Mouse (Mus musculus) layer of hippocampus, adult 2 months (tissue): Measurements from ENCODE around the gene Il1rapl2. TPM values are rescaled to one million over a fixed set of nuclear protein-coding genes. Genes with fewer than 3 reads are reported as not detected.
"Not testable (repeated sequence)": the region's sequence is repeated elsewhere in the genome, so short reads cannot be mapped to it uniquely, and the experiment has no call there.

Experiments
- DNase-seq, 2 experiments: peaks; one replicate each; pipeline ENCODE4 v3.0.0; 2022; ENCODE audit warnings: low spot score in 2 of 2
- H3K27ac ChIP-seq: fragments of 200-600 bp; 2 replicates; pipeline ENCODE4 v1.8.1; 2022
- H3K4me3 ChIP-seq: fragments of 200-600 bp; 2 replicates; pipeline ENCODE4 v1.8.1; 2022; ENCODE audit warnings: mild to moderate bottlenecking
- CTCF ChIP-seq: fragments of 200-600 bp; conservative IDR thresholded peaks from 2 replicates; pipeline ENCODE4 v1.8.1; 2022; ENCODE audit warnings: antibody characterized with exemption, mild to moderate bottlenecking, moderate library complexity
- total RNA-seq, 2 experiments: library from RNA; stranded (reverse); gene quantifications; 2 replicates each; pipeline ENCODE4 v1.2.3; 2021

Il1rapl2 gene
- total RNA-seq, 2 experiments from 2014 or later, result 2.5 to 2.7 TPM

DNA sequence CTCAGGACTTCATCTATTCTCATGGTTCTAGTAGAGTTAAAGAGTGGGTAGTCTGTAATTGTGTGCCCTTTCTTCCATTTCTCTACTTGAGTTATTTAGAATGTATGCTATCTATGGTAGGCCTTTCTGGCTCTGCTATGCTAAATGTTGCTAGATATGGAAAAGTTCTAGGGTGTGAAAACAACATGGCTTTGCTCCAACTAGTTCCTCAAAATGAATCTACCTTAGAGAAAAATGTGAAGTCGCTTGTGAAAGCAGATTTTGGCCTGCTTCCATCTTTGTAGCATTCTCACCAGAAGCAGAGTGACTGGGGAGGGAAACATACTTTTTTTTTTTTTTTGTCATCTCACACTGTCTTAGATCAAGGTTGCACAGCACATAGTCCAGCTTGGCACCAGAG lies 241.7 kb downstream of the Il1rapl2 start:
- no peak for DNase-seq
- Histone ChIP-seq H3K27ac (no peak overlapping the region), H3K4me3 (no peak overlapping the region)
- TF ChIP-seq CTCF, result no peak

DNA sequence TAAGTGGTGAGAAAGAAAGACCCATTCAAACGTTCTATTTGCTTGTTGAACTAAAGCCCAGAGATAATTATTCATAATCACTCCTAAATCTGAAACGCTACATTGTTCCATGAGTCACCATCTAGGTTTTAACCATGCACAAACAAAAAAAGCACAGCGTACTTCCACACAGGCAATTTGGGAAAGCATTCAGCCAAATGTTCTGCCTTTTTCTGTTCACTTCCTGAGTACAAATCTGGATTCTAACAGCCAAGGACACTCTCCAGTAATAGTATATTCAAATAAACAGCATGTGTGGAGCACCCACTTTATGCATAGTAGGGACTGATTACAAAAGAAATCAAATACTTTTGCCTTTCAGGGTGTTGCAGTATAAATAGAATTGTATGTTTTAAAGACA lies 278.5 kb downstream of the Il1rapl2 start:
- H3K27ac ChIP-seq, result peak overlapping the region; percentile 53; the same call in 1 of the 2 replicates
- H3K4me3 ChIP-seq, result no peak overlapping the region
- no peak for TF ChIP-seq CTCF
- DNase-seq, result peak; percentile 18 to 29

- Histone ChIP-seq H3K4me3 (no peak overlapping the region), H3K27ac (no peak overlapping the region)
- no peak for TF ChIP-seq CTCF
- no peak for DNase-seq
Measured at GRCm38 (mm10) chrX:137923490-137923889, 353.1 kb downstream of the Il1rapl2 start.

- H3K27ac ChIP-seq, result no peak overlapping the region
- TF ChIP-seq CTCF, result no peak
- no peak overlapping the region for H3K4me3 ChIP-seq
- DNase-seq, result no peak
Measured at GRCm38 (mm10) chrX:137926835-137927234, 356.4 kb downstream of the Il1rapl2 start.

DNA sequence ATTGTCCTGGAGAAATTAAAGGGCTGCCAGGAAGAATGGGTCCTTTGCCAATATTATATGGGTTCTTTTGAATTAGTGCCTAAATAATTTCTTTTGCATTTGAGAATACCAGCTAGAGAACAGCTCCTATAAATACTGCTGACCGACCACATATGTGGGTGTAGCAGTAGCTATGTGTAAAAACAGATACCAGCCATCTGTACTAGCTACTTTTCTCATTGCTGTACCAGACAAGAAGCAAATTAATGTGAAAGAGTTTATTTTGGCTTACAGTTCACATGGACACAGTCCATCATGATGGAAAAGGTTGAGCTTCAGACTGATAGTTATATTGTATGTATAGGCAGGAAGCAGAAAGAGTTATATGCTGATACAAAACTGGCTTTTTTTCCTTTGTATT lies 377.3 kb downstream of the Il1rapl2 start:
- Histone ChIP-seq H3K4me3 (no peak overlapping the region), H3K27ac (no peak overlapping the region)
- no peak for DNase-seq
- no peak for TF ChIP-seq CTCF

- Histone ChIP-seq H3K27ac (no peak overlapping the region), H3K4me3 (no peak overlapping the region)
- no peak for TF ChIP-seq CTCF
- no peak for DNase-seq
Measured at GRCm38 (mm10) chrX:137971306-137971705, 400.9 kb downstream of the Il1rapl2 start.

DNA sequence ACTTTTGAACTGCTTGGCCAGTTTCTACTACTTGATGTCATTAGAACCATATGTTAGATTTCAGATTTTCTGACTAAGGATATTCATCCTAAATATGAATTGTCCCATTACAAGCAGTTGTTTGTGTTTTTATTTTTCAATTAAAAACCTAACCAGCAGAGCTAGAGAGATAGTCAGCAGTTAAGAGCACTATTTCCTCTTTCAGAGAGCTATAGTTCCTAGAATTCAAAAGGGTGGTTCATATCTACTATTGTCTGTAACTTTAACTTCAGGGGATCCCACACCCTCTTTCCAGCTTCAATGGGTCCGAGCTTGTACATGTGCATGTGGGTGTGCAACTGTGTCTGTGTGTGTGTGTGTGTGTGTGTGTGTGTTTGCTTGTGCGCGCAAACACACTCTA lies 472.7 kb downstream of the Il1rapl2 start:
- no peak overlapping the region for H3K4me3 ChIP-seq
- H3K27ac ChIP-seq, result no peak overlapping the region
- TF ChIP-seq CTCF, result no peak
- DNase-seq, result no peak

- Histone ChIP-seq H3K4me3 (no peak overlapping the region), H3K27ac (no peak overlapping the region)
- no peak for TF ChIP-seq CTCF
- DNase-seq, result no peak
Measured at GRCm38 (mm10) chrX:138103954-138104353, 533.5 kb downstream of the Il1rapl2 start.

DNA sequence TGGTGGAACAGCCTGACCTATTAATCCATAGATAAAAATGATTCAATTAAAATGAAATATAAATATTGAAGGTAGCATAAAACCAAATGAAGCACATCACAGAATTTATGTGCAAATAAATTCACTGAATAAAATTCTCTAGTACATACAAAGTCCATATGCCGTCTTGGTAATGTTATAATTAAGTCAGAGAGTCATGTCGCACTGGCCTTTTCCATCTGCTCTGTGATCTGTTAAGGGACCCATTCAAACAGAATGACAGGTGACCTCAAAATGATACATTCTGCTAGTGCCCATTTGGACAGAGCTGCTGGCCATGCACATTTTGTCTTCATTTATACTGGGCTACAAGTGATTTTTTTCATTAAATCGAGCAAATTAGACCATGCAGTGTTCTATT lies 534.3 kb downstream of the Il1rapl2 start:
- TF ChIP-seq CTCF, result no peak
- H3K27ac ChIP-seq, result no peak overlapping the region
- DNase-seq, result no peak
- H3K4me3 ChIP-seq, result no peak overlapping the region

- Histone ChIP-seq H3K4me3 (no peak overlapping the region), H3K27ac (no peak overlapping the region)
- peak; percentile 23 to 33 for DNase-seq
- TF ChIP-seq CTCF, result peak; percentile 80
Measured at GRCm38 (mm10) chrX:138170146-138170545, 599.7 kb downstream of the Il1rapl2 start.

DNA sequence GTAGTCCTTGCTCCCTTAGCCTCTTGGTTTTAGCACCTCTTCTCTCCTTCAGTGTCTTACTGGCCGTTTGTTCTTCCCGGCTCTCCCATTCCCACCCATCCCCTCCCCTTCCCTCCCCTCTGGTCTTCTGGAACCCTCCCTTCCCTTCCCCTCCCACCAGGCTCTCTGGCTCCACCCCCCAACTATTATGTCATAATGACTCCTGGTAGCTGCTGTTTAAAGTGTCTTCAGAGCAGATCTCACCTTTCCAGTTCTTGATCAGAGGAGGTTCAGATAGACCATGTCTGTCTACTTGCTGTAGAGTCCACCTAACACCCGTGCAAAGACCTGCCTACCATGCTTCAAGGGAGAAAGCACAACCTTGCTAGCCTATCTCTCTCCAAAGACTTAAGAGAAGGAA lies 639.1 kb downstream of the Il1rapl2 start, which contains the start of gene Tex13a:
Tex13a (minus strand) TSS at position 101 of the 400 bp plus-strand sequence.
- DNase-seq, result no peak
- H3K27ac ChIP-seq, result no peak within 1 kb of the TSS
- H3K4me3 ChIP-seq, result no peak within 1 kb of the TSS
- no peak for TF ChIP-seq CTCF

DNA sequence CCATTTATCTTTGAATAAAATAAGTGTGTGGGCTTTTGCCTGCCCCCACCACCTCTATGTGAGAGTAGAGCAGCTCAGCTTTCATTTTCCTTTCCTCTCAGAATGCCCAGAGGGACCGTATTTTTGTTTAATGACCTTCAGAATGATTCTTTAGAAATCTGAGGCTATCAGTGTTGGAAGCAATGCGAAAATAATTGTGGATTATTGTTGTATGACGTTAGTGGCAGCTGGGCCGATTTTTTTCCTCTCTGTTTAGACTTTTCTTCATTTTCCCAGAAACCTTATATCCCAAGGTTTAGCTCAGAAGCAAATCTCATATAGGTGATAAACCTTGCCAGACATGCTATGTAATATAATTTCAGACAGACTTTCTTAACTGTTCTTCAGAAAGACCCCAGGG lies 664.2 kb downstream of the Il1rapl2 start:
- H3K4me3 ChIP-seq, result no peak overlapping the region
- TF ChIP-seq CTCF, result no peak
- DNase-seq, result no peak
- no peak overlapping the region for H3K27ac ChIP-seq

DNA sequence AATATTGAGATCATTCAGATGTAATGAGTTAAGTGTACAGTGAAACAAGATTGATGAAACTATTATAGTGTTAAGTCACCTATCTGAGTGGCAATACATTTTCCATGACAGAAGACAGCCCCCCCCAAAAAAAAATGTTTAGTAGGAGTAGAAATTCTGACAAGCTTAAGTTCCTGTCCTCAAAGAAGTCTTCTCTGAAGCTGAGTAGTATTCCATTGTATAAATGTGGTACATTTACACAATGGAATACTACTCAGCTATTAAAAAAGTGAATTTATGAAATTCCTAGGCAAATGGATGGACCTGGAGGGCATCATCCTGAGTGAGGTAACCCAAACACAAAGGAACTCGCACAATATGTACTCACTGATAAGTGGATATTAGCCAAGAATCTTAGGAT lies 778.3 kb downstream of the Il1rapl2 start:
- H3K27ac ChIP-seq, DNase-seq, H3K4me3 ChIP-seq: not testable (repeated sequence)

GRCm38 (mm10) chrX:138433794-138434193 lies 863.4 kb downstream of the Il1rapl2 start:
- no peak for DNase-seq
- Histone ChIP-seq H3K27ac (no peak overlapping the region), H3K4me3 (no peak overlapping the region)
- TF ChIP-seq CTCF, result no peak

- TF ChIP-seq CTCF, result no peak
- H3K4me3 ChIP-seq, result no peak overlapping the region
- H3K27ac ChIP-seq, result no peak overlapping the region
- no peak for DNase-seq
Measured at GRCm38 (mm10) chrX:138437939-138438338, 867.5 kb downstream of the Il1rapl2 start.
